In the genomic region with DNA sequence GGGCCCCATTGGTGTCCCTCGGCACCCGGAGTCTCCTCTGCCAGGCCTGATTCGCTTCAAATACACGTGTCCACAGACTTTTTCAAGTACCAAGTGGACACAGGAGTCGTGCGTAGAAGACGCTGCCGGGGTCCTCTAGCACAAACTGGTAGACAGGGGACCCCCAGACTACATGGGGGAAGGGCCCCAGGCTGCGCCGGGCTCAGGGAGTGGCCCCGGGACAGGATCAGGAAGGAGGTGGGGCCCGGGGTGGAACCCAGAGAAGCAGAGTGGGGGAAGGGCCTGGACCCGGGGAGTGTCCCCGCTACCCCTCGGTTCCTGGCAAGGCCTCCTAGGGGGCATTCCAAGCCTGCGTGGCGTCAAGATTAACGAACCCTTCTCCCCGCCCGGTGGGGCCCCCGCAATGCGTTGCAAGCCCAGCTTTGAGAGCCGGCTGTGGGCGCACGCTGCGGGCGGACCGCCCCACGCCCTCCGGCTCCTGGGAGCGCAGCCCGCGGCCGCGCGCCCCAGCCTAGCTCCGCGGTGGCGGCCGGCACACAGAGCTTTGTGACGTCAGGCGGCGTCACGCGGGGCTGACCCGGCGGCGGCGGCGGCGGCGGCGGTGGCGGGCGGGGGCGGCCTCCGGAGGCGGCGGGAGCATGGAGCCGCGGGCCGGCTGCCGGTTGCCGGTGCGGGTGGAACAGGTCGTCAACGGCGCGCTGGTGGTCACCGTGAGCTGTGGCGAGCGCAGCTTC, we compare ENCODE assay signal across 7 mouse cellular contexts. TPM values are rescaled to one million over a fixed set of nuclear protein-coding genes. Genes with fewer than 3 reads are reported as not detected.
DNase-seq lines count a peak whose midpoint lies in the region; ATAC-seq and TF ChIP-seq lines count a peak whose summit lies in the region.

A gene (plus strand): TSS at position 602 of the 734 bp plus-strand sequence.

- peak; percentile 12; the same call in 1 of the 2 replicates for TF ChIP-seq POLR2A in small intestine, adult 2 months (IDR thresholded peaks at IDR 0.05; ENCODE audit: low read depth, low read length)

- peak within 1 kb of the TSS; percentile 84 for H3K9ac ChIP-seq in limb, embryonic 12.5 days (replicated peaks)
- peak within 1 kb of the TSS; percentile 80 for H3K9ac ChIP-seq in midbrain, embryonic 13.5 days (replicated peaks)

- DNase-seq in adrenal gland, adult (ENCODE audit: inconsistent age in 2 of 2, low spot score in 1 of 2) = peak; percentile 90 to 97
- peak; percentile 89 for DNase-seq in embryo, embryonic 11 days
- DNase-seq in heart, adult 11 months = peak; percentile 99
- DNase-seq in kidney, adult 11 months = peak; percentile 72

- no peak for TF ChIP-seq CTCF in small intestine, adult 2 months (IDR thresholded peaks at IDR 0.05; ENCODE audit: extremely low read depth, insufficient read length, insufficient replicate concordance, low read depth, low read length)

- peak within 1 kb of the TSS; percentile 76 for H3K27ac ChIP-seq in limb, embryonic 12.5 days
- 0 out of 2 replicates have a peak within 1 kb of the TSS, but pooled peaks have one; percentile 36 for H3K27ac ChIP-seq in midbrain, embryonic 13.5 days
- H3K27ac ChIP-seq in small intestine, adult 2 months (ENCODE audit: insufficient read depth, low read depth, low read length) = peak within 1 kb of the TSS; percentile 86

- under 1% methylated on average over 66 of the region's 72 CpGs for WGBS in limb, embryonic 12.5 days
- WGBS in midbrain, embryonic 13.5 days = under 1% methylated on average over 71 of the region's 72 CpGs
- 1% methylated on average over 72 of the region's 72 CpGs for WGBS in small intestine, adult 2 months

- no peaks in the 10 kb centered on the region for H3K9me3 ChIP-seq in limb, embryonic 12.5 days
- H3K9me3 ChIP-seq in midbrain, embryonic 13.5 days = no peaks in the 10 kb centered on the region

- ATAC-seq in limb, embryonic 12.5 days (ENCODE audit: insufficient number of reproducible peaks, insufficient read depth, low FRiP score, low TSS enrichment, low read depth) = peak; percentile 66
- ATAC-seq in midbrain, embryonic 13.5 days = peak; percentile 76

- peaks cover 50% of the 10 kb centered on the region for H3K4me1 ChIP-seq in limb, embryonic 12.5 days (replicated peaks)
- peaks cover 40% of the 10 kb centered on the region for H3K4me1 ChIP-seq in midbrain, embryonic 13.5 days (replicated peaks)
- H3K4me1 ChIP-seq in small intestine, adult 2 months (ENCODE audit: control insufficient read depth, insufficient read depth, insufficient read length, low read length) = peaks cover 52% of the 10 kb centered on the region

- peak within 1 kb of the TSS; percentile 94 for H3K4me2 ChIP-seq in limb, embryonic 12.5 days
- peak within 1 kb of the TSS; percentile 94 for H3K4me2 ChIP-seq in midbrain, embryonic 13.5 days (replicated peaks)

- H3K4me3 ChIP-seq in limb, embryonic 12.5 days (replicated peaks) = peak within 1 kb of the TSS; percentile 69
- peak within 1 kb of the TSS; percentile 62 for H3K4me3 ChIP-seq in midbrain, embryonic 13.5 days (replicated peaks)
- H3K4me3 ChIP-seq in small intestine, adult 2 months (ENCODE audit: low read depth, low read length) = peak within 1 kb of the TSS; percentile 93

- H3K36me3 ChIP-seq in limb, embryonic 12.5 days = no peaks in the 10 kb centered on the region
- H3K36me3 ChIP-seq in midbrain, embryonic 13.5 days = no peaks in the 10 kb centered on the region
- H3K36me3 ChIP-seq in small intestine, adult 2 months (ENCODE audit: control insufficient read depth, insufficient read depth, low read length) = no peaks in the 10 kb centered on the region

- peaks cover 35% of the 10 kb centered on the region for H3K27me3 ChIP-seq in limb, embryonic 12.5 days
- H3K27me3 ChIP-seq in midbrain, embryonic 13.5 days = peaks cover 45% of the 10 kb centered on the region
- no peaks in the 10 kb centered on the region for H3K27me3 ChIP-seq in small intestine, adult 2 months (ENCODE audit: control insufficient read depth, insufficient read depth, low read length)

RNA-seq across cellular contexts. Expression of the gene that starts here (rescaled TPM):
- 9.6 and 10.0 TPM in 2 replicates for polyA plus RNA-seq in limb, embryonic 12.5 days (2016; fragmentation: Nextera tagmentation; extraction: Ambion mirVana)
- 3.1 and 4.1 TPM in 2 replicates for polyA plus RNA-seq in midbrain, embryonic 13.5 days (2015; fragmentation: Nextera tagmentation; extraction: Ambion mirVana)
- 5.8 and 19.4 TPM in 2 replicates for polyA plus RNA-seq in small intestine, adult 2 months (2012; rRNA removed)

Comparison
In these comparisons a context has a peak if more than half of its experiments do, and no peak if none do; other contexts are left out.
1. Peak in every context shown above with its lines: DNase-seq, ATAC-seq, H3K4me3 ChIP-seq and H3K27ac ChIP-seq.
2. H3K27ac ChIP-seq: peak in every context shown above with its lines; median percentile 86 in small intestine, adult 2 months; 76 in limb, embryonic 12.5 days; 36 in midbrain, embryonic 13.5 days.